Mouse (Mus musculus) midbrain, embryonic 13.5 days (tissue): ENCODE results near the gene Ptpn6. TPM values are rescaled to one million over a fixed set of nuclear protein-coding genes. Genes with fewer than 3 reads are reported as not detected.

Experiments
- ATAC-seq: fragments of 200-750 bp; cut with Nextera tagmentation; 2 replicates; pipeline ENCODE4 v1.8.0; 2017; ENCODE audit warnings: mild to moderate bottlenecking, moderate TSS enrichment, moderate library complexity
- H3K27ac ChIP-seq: fragments of 300-500 bp; sonication (generic); 2 replicates; pipeline ENCODE4 v1.5.1; 2015; ENCODE audit warnings: inconsistent platforms, mild to moderate bottlenecking, moderate library complexity
- H3K27me3 ChIP-seq: fragments of 300-500 bp; sonication (generic); 2 replicates; pipeline ENCODE4 v1.6.1; 2015; ENCODE audit warnings: mild to moderate bottlenecking, inconsistent platforms
- H3K36me3 ChIP-seq: fragments of 300-500 bp; sonication (generic); 2 replicates; pipeline ENCODE4 v1.6.1; 2015; ENCODE audit warnings: mild to moderate bottlenecking, inconsistent platforms
- H3K4me1 ChIP-seq: fragments of 300-500 bp; sonication (generic); replicated peaks from 2 replicates; pipeline ENCODE4 v1.6.1; 2015; ENCODE audit warnings: inconsistent platforms
- H3K4me2 ChIP-seq: fragments of 300-500 bp; sonication (generic); replicated peaks from 2 replicates; pipeline ENCODE4 v1.6.1; 2015; ENCODE audit warnings: moderate library complexity, mild to moderate bottlenecking, inconsistent platforms
- H3K4me3 ChIP-seq: fragments of 300-500 bp; sonication (generic); replicated peaks from 2 replicates; pipeline ENCODE4 v1.5.1; 2015; ENCODE audit warnings: mild to moderate bottlenecking, inconsistent platforms
- H3K9ac ChIP-seq: fragments of 300-500 bp; sonication (generic); replicated peaks from 2 replicates; pipeline ENCODE4 v1.6.1; 2015; ENCODE audit warnings: mild to moderate bottlenecking, inconsistent platforms
- H3K9me3 ChIP-seq: fragments of 300-500 bp; sonication (generic); 2 replicates; pipeline ENCODE4 v1.6.1; 2016; ENCODE audit warnings: mild to moderate bottlenecking, inconsistent platforms
- WGBS: fragments of 180-500 bp; shearing (Covaris S2); methylation state at CpG from one replicate; pipeline ENCODE4 v1.1.7; 2015; 5-methylcytosine and 5-hydroxymethylcytosine counted together
- polyA plus RNA-seq: library from polyadenylated mRNA; unstranded; fragments of >200 nt; fragmentation: Nextera tagmentation; extraction: Ambion mirVana; gene quantifications from 2 replicates; pipeline ENCODE4 v1.2.1, GENCODE M21; 2015

The Ptpn6 gene
- polyA plus RNA-seq, 1 experiment from 2014 or later: 3.4 TPM

DNA sequence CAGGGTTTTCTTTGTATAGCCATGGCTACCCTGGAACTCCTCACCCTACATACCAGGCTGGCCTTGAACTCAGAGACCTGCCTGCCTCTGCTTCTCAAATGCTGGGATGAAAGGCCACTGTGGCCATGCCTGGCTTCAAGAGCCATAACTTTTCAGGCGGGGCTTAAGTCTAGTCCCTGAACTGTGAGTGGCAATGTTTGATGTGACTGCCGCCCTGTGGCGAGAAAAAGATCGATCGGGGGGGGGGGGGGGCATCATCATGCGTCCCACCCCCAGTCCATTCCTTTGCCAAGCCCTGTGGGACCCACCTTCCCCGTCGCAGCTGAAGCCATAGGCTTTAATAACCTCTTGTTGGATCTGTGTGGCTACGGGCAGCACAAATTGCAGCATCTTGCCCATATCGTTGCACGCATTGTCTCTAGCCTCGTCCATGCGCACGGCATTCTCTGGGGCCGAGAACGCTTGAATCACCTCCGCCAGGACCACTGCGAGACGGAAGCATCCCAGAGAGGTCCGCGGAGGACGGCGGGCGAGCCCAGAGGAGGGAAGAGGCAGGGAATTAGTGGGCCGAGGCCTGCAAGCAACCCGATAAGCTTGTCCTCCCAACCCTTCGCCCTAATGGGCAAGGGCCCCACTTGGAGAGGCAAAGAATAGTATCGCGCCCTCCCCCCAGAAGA lies 1.8 kb upstream of the Ptpn6 start:
- Histone ChIP-seq H3K4me2 (peak overlapping the region; percentile 78), H3K27me3 (no peaks in the 10 kb centered on the region), H3K36me3 (peaks cover 32% of the 10 kb centered on the region), H3K4me1 (peaks cover 35% of the 10 kb centered on the region), H3K27ac (peak overlapping the region; percentile 100), H3K9me3 (no peaks in the 10 kb centered on the region), H3K9ac (peak overlapping the region; percentile 97), H3K4me3 (peak overlapping the region; percentile 67)
- under 1% methylated on average over 29 of the region's 29 CpGs for WGBS
- peak; percentile 38 for ATAC-seq

DNA sequence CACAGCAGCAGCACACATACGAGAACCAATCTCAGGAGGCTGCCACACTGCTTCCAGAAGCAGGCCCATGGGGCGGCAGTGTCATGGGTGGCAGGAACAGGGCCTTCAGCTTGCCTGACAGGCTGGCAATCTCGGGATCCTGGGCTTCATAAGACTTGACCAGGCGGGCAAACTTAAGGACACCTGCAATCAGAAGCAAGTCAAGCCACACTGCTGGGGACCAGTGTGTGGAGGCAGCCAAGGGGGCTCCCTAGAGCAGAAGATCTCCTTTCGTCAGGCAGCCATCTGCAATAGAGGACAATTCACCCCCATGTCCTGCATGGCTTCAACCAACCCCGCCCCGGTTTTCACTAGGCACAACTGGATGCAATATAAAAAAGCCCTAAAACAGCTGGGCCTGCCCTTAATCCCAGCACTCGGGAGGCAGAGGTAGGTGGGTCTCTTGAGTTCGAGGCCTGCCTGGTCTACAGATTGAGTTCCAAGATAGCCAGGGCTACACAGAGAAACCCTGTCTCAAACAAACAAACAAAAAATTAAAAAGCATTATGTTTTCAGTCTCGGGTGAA lies 800 bp upstream of the Ptpn6 start:
- H3K4me3 ChIP-seq: no peak overlapping the region; the same call in 1 of the 2 replicates
- no peaks in the 10 kb centered on the region for H3K27me3 ChIP-seq
- ATAC-seq: no peak
- H3K9me3 ChIP-seq: no peaks in the 10 kb centered on the region
- H3K9ac ChIP-seq: peak overlapping the region; percentile 41; the same call in 1 of the 2 replicates
- peak overlapping the region; percentile 78 for H3K4me2 ChIP-seq
- H3K4me1 ChIP-seq: peaks cover 29% of the 10 kb centered on the region
- H3K27ac ChIP-seq: peak overlapping the region; percentile 100
- WGBS: 91% methylated on average over 10 of the region's 10 CpGs
- H3K36me3 ChIP-seq: peaks cover 25% of the 10 kb centered on the region

DNA sequence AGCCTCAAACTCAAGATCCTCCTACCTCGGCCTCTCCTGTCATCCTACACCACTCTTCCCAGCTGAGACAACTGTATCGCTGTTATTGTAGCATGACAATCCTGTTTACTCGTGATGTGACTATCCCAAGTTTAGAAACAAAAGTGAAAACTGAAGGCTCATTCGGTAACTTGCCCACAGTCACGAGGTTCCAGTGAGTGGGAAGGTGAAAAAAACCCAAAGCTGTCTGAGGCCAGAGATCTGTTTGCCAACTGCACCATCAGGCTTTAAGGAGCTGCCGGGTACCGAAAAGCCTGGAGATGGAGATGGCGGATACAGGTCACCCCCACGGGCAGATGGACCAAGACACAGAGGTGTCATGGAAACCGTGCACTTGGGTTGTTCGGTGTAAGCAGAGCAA lies 1.5 kb downstream of the Ptpn6 start:
- Histone ChIP-seq H3K4me1 (peaks cover 28% of the 10 kb centered on the region), H3K9ac (no peak overlapping the region), H3K27ac (no peak overlapping the region), H3K36me3 (peaks cover 7% of the 10 kb centered on the region), H3K4me2 (no peak overlapping the region), H3K9me3 (no peaks in the 10 kb centered on the region), H3K4me3 (no peak overlapping the region), H3K27me3 (no peaks in the 10 kb centered on the region)
- no peak for ATAC-seq
- 92% methylated on average over 11 of the region's 11 CpGs for WGBS

DNA sequence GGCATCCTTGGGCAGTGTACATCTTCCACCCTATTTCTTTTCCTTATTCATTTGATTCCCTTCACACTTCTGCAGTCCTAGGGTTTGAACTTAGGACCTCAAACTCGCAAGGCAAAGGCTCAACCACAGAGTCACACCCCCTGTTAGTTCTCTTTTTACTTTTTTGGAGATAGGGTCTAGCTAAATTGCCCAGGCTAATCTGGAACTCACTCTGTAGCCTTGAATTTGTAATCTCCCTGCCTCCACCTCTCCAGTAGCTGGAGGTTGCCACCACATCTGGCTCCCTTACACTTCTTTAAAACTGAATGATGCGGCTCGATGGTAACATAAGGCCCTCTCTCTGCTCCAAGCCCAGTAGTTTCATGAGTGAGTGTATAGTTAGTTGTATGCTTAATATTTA lies 4.1 kb downstream of the Ptpn6 start:
- H3K4me1 ChIP-seq: peaks cover 13% of the 10 kb centered on the region
- H3K9me3 ChIP-seq: no peaks in the 10 kb centered on the region
- no peak for ATAC-seq
- H3K27ac ChIP-seq: no peak overlapping the region
- no peak overlapping the region for H3K4me3 ChIP-seq
- H3K9ac ChIP-seq: no peak overlapping the region
- H3K4me2 ChIP-seq: no peak overlapping the region
- peaks cover 7% of the 10 kb centered on the region for H3K36me3 ChIP-seq
- peaks cover 3% of the 10 kb centered on the region; the same call in 1 of the 2 replicates for H3K27me3 ChIP-seq
- WGBS: 93% methylated on average over 3 of the region's 3 CpGs

DNA sequence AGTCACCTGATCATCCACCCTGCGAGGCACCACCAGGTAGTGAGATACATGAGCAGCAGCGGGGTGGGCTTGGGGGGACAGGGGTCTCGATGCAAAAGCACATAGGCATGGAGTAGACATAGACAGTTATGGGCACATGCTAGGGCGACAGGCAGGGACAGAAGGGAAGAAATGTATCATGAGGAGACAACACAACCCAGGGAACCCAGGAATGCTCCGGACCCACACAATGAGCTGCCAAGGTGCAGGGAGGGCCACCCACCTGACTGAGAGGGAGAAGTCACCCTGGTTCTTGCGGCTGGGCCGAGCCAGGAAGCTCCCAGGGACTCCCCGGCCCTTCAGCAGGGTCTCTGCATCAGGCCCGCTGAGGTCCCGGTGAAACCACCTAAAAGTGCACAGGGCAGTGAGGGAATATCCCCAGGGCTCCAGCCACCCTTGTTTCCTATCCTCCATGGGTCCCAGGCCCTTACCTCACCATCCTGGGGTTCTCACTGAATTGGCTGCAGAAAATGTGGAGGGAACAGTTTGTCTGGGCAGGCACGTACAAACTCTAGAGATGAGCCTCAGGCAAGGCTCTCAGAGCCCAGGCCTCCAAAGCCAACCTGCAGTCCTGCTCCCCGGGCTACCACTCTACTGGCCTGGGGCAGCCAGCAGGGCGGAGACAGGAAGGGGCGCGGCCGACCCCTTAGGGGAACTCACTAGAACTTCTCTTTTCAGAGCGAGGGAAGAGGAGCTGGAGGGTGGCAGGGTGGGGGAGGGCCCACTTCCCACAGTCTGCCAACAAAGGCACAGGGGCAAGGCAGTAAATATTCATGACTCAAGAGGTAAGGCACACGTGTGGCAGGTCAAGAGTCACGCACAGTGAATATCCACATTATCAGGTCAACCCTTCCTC lies 5.8 kb downstream of the Ptpn6 start:
- WGBS: 58% methylated on average over 19 of the region's 19 CpGs
- Histone ChIP-seq H3K36me3 (no peaks in the 10 kb centered on the region), H3K9ac (0 out of 2 replicates have a peak overlapping the region, but pooled peaks have one; percentile 23), H3K27ac (no peak overlapping the region), H3K4me3 (no peak overlapping the region), H3K9me3 (no peaks in the 10 kb centered on the region), H3K27me3 (peaks cover 3% of the 10 kb centered on the region; the same call in 1 of the 2 replicates), H3K4me2 (no peak overlapping the region), H3K4me1 (no peaks in the 10 kb centered on the region)
- ATAC-seq: no peak

DNA sequence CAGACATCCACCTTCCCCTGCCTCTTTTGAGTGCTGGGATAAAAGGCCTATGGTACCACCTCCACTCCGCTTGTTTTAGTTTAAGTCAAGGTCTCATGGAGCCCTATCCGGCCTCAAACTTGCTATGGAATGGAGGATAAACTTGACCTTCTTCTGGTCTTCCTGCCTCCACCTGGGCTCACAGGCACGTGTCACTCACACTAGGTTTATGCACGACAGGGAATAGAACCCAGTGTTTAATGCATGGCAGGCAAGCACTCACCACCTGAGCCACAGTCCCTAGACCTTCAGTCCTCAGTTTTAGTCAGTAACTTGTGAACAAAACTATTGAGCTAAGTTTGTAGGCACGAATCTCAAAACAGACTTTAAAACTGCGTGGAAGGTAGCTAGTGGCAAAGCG lies 7.5 kb downstream of the Ptpn6 start:
- 89% methylated on average over 7 of the region's 7 CpGs for WGBS
- no peaks in the 10 kb centered on the region for H3K36me3 ChIP-seq
- no peaks in the 10 kb centered on the region for H3K4me1 ChIP-seq
- H3K27ac ChIP-seq: no peak overlapping the region
- ATAC-seq: no peak
- H3K9ac ChIP-seq: no peak overlapping the region
- H3K4me2 ChIP-seq: no peak overlapping the region
- no peaks in the 10 kb centered on the region for H3K9me3 ChIP-seq
- H3K27me3 ChIP-seq: peaks cover 3% of the 10 kb centered on the region; the same call in 1 of the 2 replicates
- H3K4me3 ChIP-seq: no peak overlapping the region

DNA sequence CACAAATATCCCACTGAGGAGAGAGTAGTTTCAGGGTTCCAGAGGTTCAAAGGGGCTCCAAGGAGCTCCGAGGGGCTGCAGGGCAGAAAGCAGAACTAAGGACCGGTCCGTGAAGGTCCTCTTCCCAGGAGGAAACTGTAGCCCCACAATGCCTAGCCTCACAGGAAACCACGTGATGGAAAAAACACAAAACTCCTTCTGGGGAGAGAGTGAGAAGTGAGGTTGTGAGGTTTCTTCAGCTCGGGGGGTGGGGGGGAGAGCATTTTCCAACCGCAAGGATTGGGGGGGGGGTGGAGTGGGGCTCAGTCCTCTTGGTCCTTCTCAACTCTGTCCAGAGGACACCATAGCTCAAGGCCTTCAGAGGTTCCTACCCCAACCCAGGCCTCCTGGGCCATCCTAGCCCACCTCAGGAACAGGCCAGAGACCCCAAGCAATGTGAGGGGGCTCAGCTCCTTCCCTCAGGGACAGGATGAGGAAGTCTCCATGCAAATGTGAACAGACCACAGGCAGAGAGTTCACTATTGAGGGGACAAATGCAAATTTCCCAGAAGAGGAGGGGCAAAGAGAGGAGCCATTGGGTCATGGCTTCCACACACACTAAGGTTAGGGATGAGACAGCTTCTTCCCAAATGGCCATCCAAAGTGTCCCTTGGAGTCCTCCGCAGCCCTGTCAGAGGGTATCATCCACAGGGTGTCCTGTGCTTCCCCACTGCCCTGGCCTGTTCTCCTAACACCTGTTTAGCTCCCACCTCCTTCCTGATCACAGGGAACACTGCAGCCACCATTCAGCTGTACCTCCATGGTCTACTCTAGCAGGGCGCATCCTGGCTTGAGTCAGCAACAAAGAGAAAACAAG lies 8.4 kb downstream of the Ptpn6 start:
- 86% methylated on average over 8 of the region's 8 CpGs for WGBS
- Histone ChIP-seq H3K9ac (no peak overlapping the region), H3K4me3 (no peak overlapping the region), H3K9me3 (no peaks in the 10 kb centered on the region), H3K4me2 (no peak overlapping the region), H3K4me1 (no peaks in the 10 kb centered on the region), H3K27ac (no peak overlapping the region), H3K36me3 (no peaks in the 10 kb centered on the region), H3K27me3 (peaks cover 3% of the 10 kb centered on the region; the same call in 1 of the 2 replicates)
- no peak for ATAC-seq

DNA sequence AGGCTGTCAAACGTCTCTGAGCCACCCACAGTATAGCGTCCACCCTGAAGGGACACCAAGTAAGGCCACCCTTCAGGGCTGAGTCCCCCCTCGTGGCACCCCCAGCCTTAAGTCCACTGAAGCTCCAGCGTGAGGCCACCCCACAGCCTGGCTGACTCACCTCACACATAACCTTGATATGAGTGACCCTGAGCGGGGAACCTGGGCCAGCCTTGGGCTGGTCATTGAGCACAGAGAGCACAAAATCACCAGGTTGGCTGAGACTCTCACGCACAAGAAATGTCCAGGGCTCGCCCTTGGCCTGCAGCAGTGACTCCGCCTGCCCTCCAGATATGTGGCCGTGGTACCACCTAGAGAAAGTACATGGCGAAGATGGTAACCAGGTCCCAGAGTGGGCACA lies 9.9 kb downstream of the Ptpn6 start:
- H3K27ac ChIP-seq: no peak overlapping the region
- H3K4me3 ChIP-seq: no peak overlapping the region
- no peaks in the 10 kb centered on the region for H3K4me1 ChIP-seq
- H3K9me3 ChIP-seq: no peaks in the 10 kb centered on the region
- ATAC-seq: no peak
- WGBS: 91% methylated on average over 10 of the region's 10 CpGs
- peaks cover 3% of the 10 kb centered on the region; the same call in 1 of the 2 replicates for H3K27me3 ChIP-seq
- no peak overlapping the region for H3K9ac ChIP-seq
- H3K4me2 ChIP-seq: no peak overlapping the region
- H3K36me3 ChIP-seq: no peaks in the 10 kb centered on the region

DNA sequence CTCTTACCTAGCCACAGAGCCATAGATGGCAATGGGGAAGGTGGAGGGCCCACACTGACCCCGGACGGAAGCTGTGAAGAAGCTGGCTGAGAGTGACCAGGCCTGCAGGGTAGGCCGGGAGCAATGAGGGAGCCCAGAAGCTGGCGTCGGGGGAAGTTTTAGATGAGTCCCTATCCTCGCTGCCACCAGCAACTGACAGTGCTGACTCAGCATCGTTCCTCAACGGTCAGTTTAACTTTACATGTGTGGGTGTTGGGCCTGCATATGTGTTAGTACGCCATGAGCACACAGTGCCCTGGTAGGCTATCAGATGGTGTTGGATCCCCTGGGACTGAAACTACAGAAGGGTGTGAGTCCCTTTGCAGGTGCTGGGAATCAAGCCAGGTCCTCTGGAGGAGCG lies 14.0 kb downstream of the Ptpn6 start:
- no peak for ATAC-seq
- Histone ChIP-seq H3K36me3 (no peaks in the 10 kb centered on the region), H3K4me2 (no peak overlapping the region), H3K9ac (no peak overlapping the region), H3K27me3 (no peaks in the 10 kb centered on the region), H3K4me1 (no peaks in the 10 kb centered on the region), H3K27ac (no peak overlapping the region), H3K4me3 (no peak overlapping the region), H3K9me3 (no peaks in the 10 kb centered on the region)
- 91% methylated on average over 10 of the region's 10 CpGs for WGBS

DNA sequence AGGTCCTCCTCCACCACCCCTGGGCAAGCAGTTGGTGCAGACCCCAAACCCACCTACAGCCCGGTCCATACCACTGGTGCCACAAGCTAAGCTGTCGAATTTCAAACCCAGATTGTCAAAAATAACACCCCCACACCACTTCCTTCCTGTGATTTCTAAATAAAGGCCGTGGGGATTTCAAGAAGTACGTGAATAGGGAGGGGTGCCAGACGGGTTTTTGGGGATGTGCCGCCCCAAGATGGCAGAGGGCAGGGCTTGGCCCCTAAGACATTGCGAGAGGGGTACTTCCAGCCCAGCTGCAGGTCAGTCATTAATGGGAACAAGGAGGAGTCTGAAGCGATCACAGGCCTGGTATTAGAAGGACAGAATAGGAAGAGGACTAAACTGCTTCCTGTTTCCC lies 15.0 kb downstream of the Ptpn6 start:
- 86% methylated on average over 8 of the region's 8 CpGs for WGBS
- no peaks in the 10 kb centered on the region for H3K36me3 ChIP-seq
- no peak overlapping the region for H3K9ac ChIP-seq
- H3K27me3 ChIP-seq: no peaks in the 10 kb centered on the region
- no peaks in the 10 kb centered on the region for H3K9me3 ChIP-seq
- no peak overlapping the region for H3K4me2 ChIP-seq
- no peak overlapping the region for H3K27ac ChIP-seq
- H3K4me3 ChIP-seq: no peak overlapping the region
- no peak for ATAC-seq
- H3K4me1 ChIP-seq: no peaks in the 10 kb centered on the region

DNA sequence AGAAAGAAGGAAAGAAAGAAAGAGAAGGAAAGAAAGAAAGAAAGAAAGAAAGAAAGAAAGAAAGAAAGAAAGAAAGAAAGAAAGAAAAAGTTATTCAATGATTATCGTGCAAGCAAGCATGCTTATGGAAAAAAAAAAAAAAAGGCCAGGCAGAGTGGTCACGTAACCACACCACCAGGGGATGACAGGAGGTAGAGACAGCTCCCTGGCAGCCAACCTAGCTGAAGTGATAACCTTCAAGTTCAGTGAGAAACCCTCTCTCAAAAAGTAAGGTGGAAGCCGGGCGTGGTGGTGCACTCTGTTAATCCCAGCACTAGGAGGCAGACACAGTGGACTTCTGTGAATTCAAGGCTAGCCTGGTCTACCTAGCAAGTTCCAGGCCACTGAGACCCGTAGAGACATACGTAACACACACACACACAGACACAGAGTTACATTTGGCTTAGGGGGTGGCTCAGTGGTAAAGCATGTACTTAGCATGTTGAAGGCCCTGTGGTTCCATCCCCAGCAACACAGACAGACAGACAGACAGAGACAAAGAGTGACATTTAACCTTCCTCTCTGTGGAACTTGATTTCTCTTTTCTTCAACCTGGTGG lies 15.5 kb downstream of the Ptpn6 start:
- 87% methylated on average over 6 of the region's 6 CpGs for WGBS

More for the DNA sequence above, 15.5 kb downstream of the Ptpn6 start:
- Histone ChIP-seq H3K27me3 (no peaks in the 10 kb centered on the region), H3K4me1 (no peaks in the 10 kb centered on the region), H3K9me3 (no peaks in the 10 kb centered on the region), H3K9ac (no peak overlapping the region), H3K4me2 (no peak overlapping the region), H3K4me3 (no peak overlapping the region), H3K36me3 (no peaks in the 10 kb centered on the region), H3K27ac (no peak overlapping the region)
- no peak for ATAC-seq
